Mouse (Mus musculus): ENCODE data around the gene Polr1a.
A peak's percentile ranks its signal among the peaks of the same experiment; 100 is the strongest.
"Not testable (repeated sequence)": the region's sequence is repeated elsewhere in the genome, so short reads cannot be mapped to it uniquely, and the experiment has no call there.

Gene Polr1a

DNA sequence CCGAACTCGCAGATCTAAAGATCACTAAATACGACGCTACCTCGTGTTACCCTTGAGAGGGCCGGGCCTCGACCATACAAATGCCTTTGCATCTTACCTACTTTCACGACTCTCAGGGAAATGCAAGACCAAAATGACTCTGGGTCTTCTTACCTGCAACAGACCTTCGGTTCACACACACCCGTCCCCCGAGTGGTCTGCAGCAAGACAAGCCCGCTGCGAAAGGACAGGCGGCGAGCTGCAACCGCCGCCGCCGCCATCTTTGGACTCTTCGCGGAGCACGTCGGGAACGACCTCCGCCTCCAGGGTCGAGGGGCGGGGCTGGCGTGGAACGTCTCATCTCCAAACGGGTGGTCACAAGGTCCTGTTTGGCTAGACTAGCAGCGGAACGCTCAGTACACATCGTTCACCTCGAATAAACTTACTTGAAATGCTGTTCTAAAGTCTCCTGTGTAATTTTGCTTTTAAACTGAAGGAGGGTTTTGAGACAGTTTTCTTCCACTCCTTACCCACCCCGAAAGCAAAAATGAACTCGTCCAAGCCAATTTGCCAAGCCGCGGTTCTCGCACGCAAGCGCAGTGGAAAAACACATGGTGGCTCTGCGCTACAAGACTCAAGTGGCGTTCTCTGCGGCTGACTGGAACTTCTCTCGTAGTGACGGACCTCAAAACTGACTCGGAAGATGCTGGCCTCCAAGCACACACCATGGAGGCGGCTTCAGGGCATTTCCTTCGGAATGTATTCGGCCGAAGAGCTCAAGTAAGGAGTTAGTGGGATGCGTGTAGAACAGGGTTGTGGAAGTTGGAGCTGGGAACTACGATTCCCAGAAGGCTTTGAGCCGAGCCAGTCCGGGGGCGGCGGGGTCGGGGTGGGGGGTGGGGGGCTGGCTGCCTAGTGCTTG lies at the start of gene Polr1a, which contains the start of gene Ptcd3:
TSS of gene Polr1a (plus strand) at position 573 of the 901 bp plus-strand sequence.
TSS of gene Ptcd3 (minus strand) at position 270 of the 901 bp plus-strand sequence.
- DNase-seq (ENCODE audit: inconsistent ontology term): peak; percentile 96

GRCm38 (mm10) chr6:71867751-71868150 lies 41.1 kb upstream of the Polr1a start:
- DNase-seq (ENCODE audit: inconsistent ontology term): no peak

GRCm38 (mm10) chr6:71868809-71869208 lies 40.0 kb upstream of the Polr1a start:
- DNase-seq (ENCODE audit: inconsistent ontology term): no peak

DNA sequence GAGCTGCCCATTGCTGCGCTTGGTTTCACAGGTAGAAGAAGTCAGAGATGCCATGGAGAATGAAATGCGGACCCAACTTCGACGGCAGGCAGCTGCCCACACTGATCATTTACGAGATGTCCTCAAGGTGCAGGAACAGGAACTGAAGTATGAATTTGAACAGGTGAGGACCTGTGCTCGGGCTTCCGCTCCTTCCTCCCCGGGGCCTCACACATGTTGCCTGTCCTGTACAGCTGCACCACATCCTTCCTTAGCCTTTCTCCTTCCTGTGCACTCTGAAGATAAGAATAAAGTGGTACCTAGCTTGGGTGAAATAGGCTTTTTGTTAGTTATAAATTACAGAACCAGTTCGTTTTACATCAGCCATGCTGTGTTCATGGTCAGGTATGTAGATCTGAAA lies 37.5 kb upstream of the Polr1a start:
- DNase-seq (ENCODE audit: inconsistent ontology term): no peak

DNA sequence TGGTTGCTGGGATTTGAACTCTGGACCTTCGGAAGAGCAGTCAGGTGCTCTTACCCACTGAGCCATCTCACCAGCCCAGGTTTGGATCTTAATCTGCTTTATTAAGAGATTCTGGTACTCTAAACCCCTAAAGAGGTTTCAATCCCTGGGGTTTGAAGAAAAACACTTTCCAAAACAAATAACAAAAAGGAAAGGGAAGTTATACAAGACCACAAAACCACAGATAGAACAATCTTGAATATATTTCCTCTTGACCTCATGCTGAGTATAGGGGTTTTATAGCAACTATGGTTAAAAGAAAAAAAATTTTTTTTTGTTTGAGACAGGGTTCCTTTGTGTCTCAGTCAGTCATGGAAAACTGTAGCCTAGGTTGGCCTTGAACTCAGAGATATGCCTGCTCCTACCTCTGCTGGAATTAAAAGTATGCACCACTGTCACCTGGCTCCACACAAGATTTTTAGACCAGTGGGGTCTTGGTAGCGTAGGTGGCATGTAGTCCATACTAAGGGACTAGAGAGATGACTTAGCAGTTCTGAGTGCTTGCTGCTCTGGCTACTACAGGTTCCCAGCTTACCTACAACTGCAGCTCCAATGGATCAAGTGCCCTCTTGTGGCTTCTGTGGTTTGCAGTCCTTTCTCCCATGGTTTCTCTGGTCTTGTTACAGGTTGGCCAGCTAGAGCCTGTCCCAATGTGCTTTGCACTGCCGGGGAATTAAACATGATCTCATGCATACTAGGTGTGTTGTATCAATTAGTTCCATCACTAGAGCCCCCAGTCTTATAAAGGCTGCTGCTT lies 30.7 kb upstream of the Polr1a start:
- no peak for DNase-seq (ENCODE audit: inconsistent ontology term)

DNA sequence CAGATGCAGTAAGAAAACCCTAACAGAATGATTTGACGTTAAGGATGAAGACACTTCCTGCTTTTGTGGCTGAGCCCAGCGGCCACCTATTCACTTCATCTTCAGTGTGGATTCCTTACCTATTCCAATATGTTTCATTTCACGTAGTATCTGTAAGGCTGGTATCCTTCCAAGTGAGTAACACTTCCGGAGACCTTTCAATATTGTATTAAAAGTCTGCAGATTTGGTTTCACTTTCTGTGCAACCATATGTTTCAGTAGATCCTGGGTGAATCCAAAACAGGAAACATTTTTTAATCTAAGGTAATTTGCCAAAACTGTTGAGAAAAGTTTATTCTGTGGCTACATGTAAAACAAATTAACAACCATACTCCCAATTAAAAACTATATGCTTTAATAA lies 15.6 kb upstream of the Polr1a start:
- DNase-seq (ENCODE audit: inconsistent ontology term): no peak

- DNase-seq (ENCODE audit: inconsistent ontology term): no peak
Measured at GRCm38 (mm10) chr6:71907702-71908235, 1.1 kb upstream of the Polr1a start.

- no peak for DNase-seq (ENCODE audit: inconsistent ontology term)
Measured at GRCm38 (mm10) chr6:71909384-71909783, 531 bp downstream of the Polr1a start.

DNA sequence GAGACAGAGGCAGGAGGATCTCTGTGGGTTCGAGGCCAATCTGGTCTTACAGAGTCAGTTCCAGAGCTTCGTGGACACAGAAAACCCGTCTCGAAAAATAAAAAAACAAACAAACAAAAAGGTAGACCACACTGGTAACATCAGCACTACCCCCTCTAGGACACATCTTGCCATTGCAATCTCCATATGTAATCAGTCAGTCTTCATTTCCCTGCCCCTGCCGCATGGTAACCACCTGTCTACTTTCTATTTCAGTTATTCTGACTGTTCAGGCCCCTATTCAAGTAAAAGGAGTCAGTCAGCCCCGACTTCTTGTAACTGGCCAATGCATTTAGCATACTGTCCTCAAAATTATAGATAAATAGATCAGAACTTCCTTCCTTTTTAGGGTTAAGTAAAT lies 987 bp downstream of the Polr1a start:
- no peak for DNase-seq (ENCODE audit: inconsistent ontology term)

GRCm38 (mm10) chr6:71911686-71912450 lies 3.0 kb downstream of the Polr1a start:
- DNase-seq (ENCODE audit: inconsistent ontology term): no peak

DNA sequence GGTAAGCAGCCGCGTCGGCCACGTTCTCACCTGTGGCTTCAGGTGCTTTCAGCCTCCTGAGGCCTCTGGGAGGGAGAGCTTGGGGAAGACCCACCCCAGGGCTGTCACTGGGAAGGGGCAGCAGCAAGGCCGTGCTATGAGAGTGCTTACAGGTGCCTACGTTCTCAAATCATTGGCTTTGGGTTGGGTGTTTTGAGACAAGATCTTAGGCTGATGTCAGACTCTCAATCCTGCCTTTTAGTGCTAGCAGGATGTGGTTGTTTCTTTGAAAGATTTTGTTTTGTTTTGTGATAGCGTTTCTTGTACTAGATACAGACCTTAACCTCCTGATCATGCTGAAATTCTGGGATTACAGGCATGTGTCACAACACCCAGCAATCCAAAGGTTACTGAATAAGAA lies 11.9 kb downstream of the Polr1a start:
- DNase-seq (ENCODE audit: inconsistent ontology term): no peak

DNA sequence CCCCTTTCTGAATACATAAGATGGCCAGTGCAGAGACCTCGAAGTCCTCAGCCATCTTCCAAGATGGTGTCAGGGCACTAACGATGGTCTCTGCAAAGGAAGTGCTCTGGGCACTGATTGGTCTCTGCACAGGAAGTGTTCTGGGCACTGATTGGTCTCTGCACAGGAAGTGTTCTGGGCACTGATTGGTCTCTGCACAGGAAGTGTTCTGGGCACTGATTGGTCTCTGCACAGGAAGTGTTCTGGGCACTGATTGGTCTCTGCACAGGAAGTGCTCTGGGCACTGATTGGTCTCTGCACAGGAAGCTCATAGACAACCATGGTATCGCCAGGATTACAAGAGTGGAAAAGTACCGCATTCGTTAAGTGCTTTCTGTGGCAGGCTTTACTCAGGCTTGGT lies 16.4 kb downstream of the Polr1a start:
- DNase-seq (ENCODE audit: inconsistent ontology term): not testable (repeated sequence)

DNA sequence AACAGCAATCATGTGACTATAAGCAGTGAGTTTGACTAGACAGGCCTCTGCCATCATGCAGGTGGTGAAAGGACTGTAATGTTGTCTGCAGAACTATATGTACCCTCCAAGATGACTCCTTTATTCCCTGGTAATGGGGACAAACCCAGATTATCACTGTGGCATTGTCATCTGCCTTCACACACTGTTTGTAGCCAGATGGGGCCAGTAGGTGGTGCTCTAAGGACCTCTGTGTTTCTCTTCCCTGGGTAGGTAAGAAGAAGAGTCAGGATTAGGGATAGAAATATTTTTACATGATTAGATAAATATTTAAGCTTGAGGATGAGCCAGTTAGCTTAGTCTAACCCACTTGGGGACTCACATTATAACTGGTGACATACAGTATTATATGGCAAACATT lies 19.1 kb downstream of the Polr1a start:
- DNase-seq (ENCODE audit: inconsistent ontology term): peak; percentile 57

DNA sequence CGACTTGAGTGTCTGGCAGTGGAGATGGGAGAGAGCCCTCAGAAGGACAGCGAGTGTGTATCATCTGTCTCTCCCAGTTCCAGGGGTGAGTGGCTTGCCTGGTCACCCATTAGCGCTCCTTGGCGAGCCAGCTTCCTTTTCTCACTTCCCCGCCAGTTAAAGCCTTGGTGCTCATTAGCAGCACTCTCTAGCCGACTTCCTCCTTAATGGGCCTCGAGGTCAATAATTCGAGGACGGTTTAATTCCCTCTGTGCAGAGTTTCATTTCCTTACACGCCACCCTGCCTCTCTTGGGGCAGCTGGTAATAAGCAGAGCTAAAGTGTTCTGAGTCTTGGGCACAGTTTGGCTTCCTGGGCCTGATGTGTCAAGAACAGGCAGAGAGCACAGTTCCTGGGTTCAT lies 21.2 kb downstream of the Polr1a start:
- DNase-seq (ENCODE audit: inconsistent ontology term): no peak

GRCm38 (mm10) chr6:71930830-71931437 lies 22.1 kb downstream of the Polr1a start:
- DNase-seq (ENCODE audit: inconsistent ontology term): no peak

DNA sequence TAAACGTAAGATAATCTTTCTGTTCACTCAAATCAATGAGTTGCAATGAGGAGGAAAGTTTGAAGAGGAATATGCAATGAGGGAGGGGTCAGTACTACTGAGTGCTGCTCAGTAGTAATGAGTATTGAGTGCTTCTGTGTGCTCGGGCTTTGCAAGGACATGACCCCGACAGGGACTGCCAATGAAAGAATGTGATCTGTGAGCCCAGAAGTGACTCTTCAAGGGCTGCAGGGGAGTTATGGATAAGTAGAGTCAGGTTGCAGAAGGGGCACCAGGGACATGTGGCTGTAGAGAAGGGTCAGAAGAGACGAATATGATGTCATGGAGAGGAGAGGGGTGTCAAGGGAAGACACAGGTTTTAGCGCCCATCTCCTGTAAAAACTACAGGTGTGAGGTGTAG lies 23.5 kb downstream of the Polr1a start:
- DNase-seq (ENCODE audit: inconsistent ontology term): no peak

- peak; percentile 89 for DNase-seq (ENCODE audit: inconsistent ontology term)
Measured at GRCm38 (mm10) chr6:71934081-71934556, 25.3 kb downstream of the Polr1a start.

DNA sequence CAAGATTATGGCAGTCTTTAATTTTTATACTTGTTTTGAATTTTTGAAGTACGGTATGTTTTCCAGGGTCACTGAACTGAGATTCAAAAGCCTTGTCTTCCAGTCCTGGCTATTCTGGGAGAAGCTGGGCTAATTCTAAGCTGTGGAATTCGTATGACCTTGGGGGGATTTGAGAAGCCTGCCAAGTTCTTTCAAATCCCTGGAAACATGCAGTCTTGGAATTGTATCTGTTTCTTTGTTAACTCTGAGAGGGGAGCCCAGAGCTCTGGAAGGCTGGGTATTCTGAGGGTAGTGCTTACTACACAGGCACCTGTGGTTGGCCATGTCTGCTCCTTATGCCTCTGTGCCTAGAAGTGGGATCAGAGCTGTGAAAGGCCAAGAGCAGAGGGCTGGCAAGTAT lies 26.9 kb downstream of the Polr1a start:
- DNase-seq (ENCODE audit: inconsistent ontology term): peak; percentile 38

GRCm38 (mm10) chr6:71940912-71941311 lies 32.1 kb downstream of the Polr1a start:
- no peak for DNase-seq (ENCODE audit: inconsistent ontology term)

GRCm38 (mm10) chr6:71945101-71945500 lies 36.2 kb downstream of the Polr1a start:
- no peak for DNase-seq (ENCODE audit: inconsistent ontology term)

DNA sequence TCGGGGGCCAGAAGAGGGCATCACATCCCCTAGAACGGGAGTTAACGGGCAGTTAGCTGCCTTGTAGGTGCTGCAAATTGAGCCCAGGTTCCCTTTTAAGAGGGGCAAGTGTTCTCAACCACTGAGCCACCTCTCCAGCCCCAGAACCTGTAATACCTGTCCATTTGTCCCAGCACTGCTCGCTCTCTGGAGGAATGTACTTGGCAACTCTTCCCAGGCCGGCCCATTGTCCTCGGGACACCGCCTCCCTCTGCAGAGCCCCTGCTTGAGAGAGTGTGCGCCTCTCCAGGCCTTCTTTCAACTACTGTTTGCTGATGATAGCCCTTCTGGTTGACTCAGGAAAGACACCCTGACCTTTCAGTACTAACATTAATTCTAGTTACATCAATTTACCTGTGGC lies 37.3 kb downstream of the Polr1a start:
- DNase-seq (ENCODE audit: inconsistent ontology term): no peak
